Mouse (Mus musculus) heart, adult 18-20 months (tissue): Measurements from ENCODE around the gene Map3k15. TPM values are rescaled to one million over a fixed set of nuclear protein-coding genes. Genes with fewer than 3 reads are reported as not detected.

Experiments
- DNase-seq, 2 experiments: peaks; one replicate each; pipeline ENCODE4 v3.0.0; 2021 to 2022; ENCODE audit warnings: mixed read lengths in 1 of 2
- total RNA-seq, 2 experiments: library from RNA; stranded (reverse); gene quantifications; 2 replicates each; pipeline ENCODE4 v1.2.3; 2021

Gene Map3k15
- total RNA-seq, 2 experiments from 2014 or later = 0.77 to 1.3 TPM

GRCm38 (mm10) chrX:160134136-160134843 lies 146.1 kb downstream of the Map3k15 start:
- no peak for DNase-seq

- DNase-seq = no peak
These were observed 147.5 kb downstream of the Map3k15 start for GRCm38 (mm10) chrX:160135719-160136118.

GRCm38 (mm10) chrX:160136153-160136552 lies 147.9 kb downstream of the Map3k15 start:
- no peak for DNase-seq

GRCm38 (mm10) chrX:160137177-160137860 lies 149.1 kb downstream of the Map3k15 start:
- no peak for DNase-seq

- peak; percentile 89 to 93 for DNase-seq
These were observed 149.9 kb downstream of the Map3k15 start, which contains the start of gene Pdha1 for GRCm38 (mm10) chrX:160137861-160138717. Gene Pdha1, minus strand, starts transcription at chrX:160138413.

GRCm38 (mm10) chrX:160146806-160147205 lies 158.6 kb downstream of the Map3k15 start:
- no peak for DNase-seq

GRCm38 (mm10) chrX:160147406-160147805 lies 159.2 kb downstream of the Map3k15 start:
- no peak for DNase-seq

GRCm38 (mm10) chrX:160148859-160149258 lies 160.6 kb downstream of the Map3k15 start:
- no peak for DNase-seq

- DNase-seq = peak in 1 of 2 experiments; percentile 21
These were observed 165.0 kb downstream of the Map3k15 start for GRCm38 (mm10) chrX:160153147-160153815.

- no peak for DNase-seq
These were observed 176.0 kb downstream of the Map3k15 start for GRCm38 (mm10) chrX:160164259-160164658.

- no peak for DNase-seq
These were observed 178.2 kb downstream of the Map3k15 start for GRCm38 (mm10) chrX:160166246-160166985.

- peak; percentile 40 to 84 for DNase-seq
These were observed 181.9 kb downstream of the Map3k15 start for GRCm38 (mm10) chrX:160170150-160170549.

Other genes with a start within 250 kb of the Map3k15 start
- 1,000 to 10,000 TPM; 1,160 to 1,223 TPM for gene Pdha1, start 150.0 kb downstream of the Map3k15 start, total RNA-seq